Mouse (Mus musculus) bone marrow macrophage, adult 2 months (primary cell): Measurements from ENCODE around the gene Gid4.

Source experiments
- CTCF ChIP-seq: IDR thresholded peaks from 2 replicates; pipeline ENCODE4 v1.5.1; 2012; ENCODE audit warnings: low read depth, mild to moderate bottlenecking, low read length, moderate library complexity
- POLR2A ChIP-seq: IDR thresholded peaks from 2 replicates; pipeline ENCODE4 v1.6.1; 2012; ENCODE audit warnings: mild to moderate bottlenecking, low read depth, low read length, borderline replicate concordance

- TF ChIP-seq CTCF (no peak), POLR2A (no peak)
These were observed 27.1 kb downstream of the Gid4 start for GRCm38 (mm10) chr11:60444007-60444406.
